Mouse (Mus musculus) central nervous system, embryonic 18 days (tissue): Measurements from ENCODE around the gene Stub1. TPM values are rescaled to one million over a fixed set of nuclear protein-coding genes. Genes with fewer than 3 reads are reported as not detected.

ENCODE experiments used
- polyA plus RNA-seq: library from polyadenylated mRNA; depleted of rRNA; stranded (reverse); fragments of >200 nt; gene quantifications from 2 replicates; pipeline ENCODE4 v1.2.3, GENCODE M21; 2012; rRNA removed

Stub1 gene
- polyA plus RNA-seq, 1 experiment, result 308 TPM

Other genes starting within 250 kb of the Stub1 start
- gene Gng13, start 116.2 kb downstream of the Stub1 start, polyA plus RNA-seq, result 8.3 and 8.7 TPM in 2 replicates
- gene Chtf18, start 106.0 kb downstream of the Stub1 start, polyA plus RNA-seq, result 5.9 and 6.7 TPM in 2 replicates
- 47.6 and 50.8 TPM in 2 replicates for gene Rpusd1, start 105.7 kb downstream of the Stub1 start, polyA plus RNA-seq
- 0.15 and 0.17 TPM in 2 replicates for gene Mslnl, start 97.4 kb downstream of the Stub1 start, polyA plus RNA-seq
- 1.6 and 32.1 TPM in 2 replicates for gene Msln, start 79.0 kb downstream of the Stub1 start, polyA plus RNA-seq
- 26.8 and 27.4 TPM in 2 replicates for gene Narfl, start 59.6 kb downstream of the Stub1 start, polyA plus RNA-seq
- 211 and 212 TPM in 2 replicates for gene Haghl, start 47.7 kb downstream of the Stub1 start, polyA plus RNA-seq
- 0.12 and 0.13 TPM in 2 replicates for gene Ccdc78, start 46.8 kb downstream of the Stub1 start, polyA plus RNA-seq
- gene Fam173a, start 40.5 kb downstream of the Stub1 start, polyA plus RNA-seq, result 106 and 118 TPM in 2 replicates
- 0.33 and 0.57 TPM in 2 replicates for gene AC134908.4, start 37.7 kb downstream of the Stub1 start, polyA plus RNA-seq
- 90.6 and 111 TPM in 2 replicates for gene Metrn, start 36.3 kb downstream of the Stub1 start, polyA plus RNA-seq
- 79.5 and 95.0 TPM in 2 replicates for gene Fbxl16, start 24.3 kb downstream of the Stub1 start, polyA plus RNA-seq
- 42.3 and 44.7 TPM in 2 replicates for gene Wdr24, start 9.8 kb downstream of the Stub1 start, polyA plus RNA-seq
- 61.3 and 66.9 TPM in 2 replicates for gene Jmjd8, start 4.5 kb downstream of the Stub1 start, polyA plus RNA-seq
- 105 and 106 TPM in 2 replicates for gene Rhbdl1, start 3.9 kb upstream of the Stub1 start, polyA plus RNA-seq
- 37.0 and 39.2 TPM in 2 replicates for gene Gm20683, start 8.4 kb upstream of the Stub1 start, polyA plus RNA-seq
- 95.8 and 96.0 TPM in 2 replicates for gene Rhot2, start 11.4 kb upstream of the Stub1 start, polyA plus RNA-seq
- 46.9 and 49.8 TPM in 2 replicates for gene Wdr90, start 28.1 kb upstream of the Stub1 start, polyA plus RNA-seq
- gene Mcrip2, start 35.4 kb upstream of the Stub1 start, polyA plus RNA-seq, result 20.1 and 21.8 TPM in 2 replicates
- 67.4 and 73.2 TPM in 2 replicates for gene Mettl26, start 41.7 kb upstream of the Stub1 start, polyA plus RNA-seq
- gene Wfikkn1, start 47.5 kb upstream of the Stub1 start, polyA plus RNA-seq, result 0.39 and 0.40 TPM in 2 replicates
- 88.6 and 89.3 TPM in 2 replicates for gene Rab40c, start 86.3 kb upstream of the Stub1 start, polyA plus RNA-seq
- 107 and 111 TPM in 2 replicates for gene Pigq, start 111.5 kb upstream of the Stub1 start, polyA plus RNA-seq
- 0.29 and 0.44 TPM in 2 replicates for gene Nhlrc4, start 111.6 kb upstream of the Stub1 start, polyA plus RNA-seq
- gene A930017K11Rik, start 119.2 kb upstream of the Stub1 start, polyA plus RNA-seq, result 0.62 and 1.1 TPM in 2 replicates
- gene Capn15, start 152.4 kb upstream of the Stub1 start, polyA plus RNA-seq, result 38.4 and 38.8 TPM in 2 replicates
- 58.8 and 66.0 TPM in 2 replicates for gene Rab11fip3, start 236.2 kb upstream of the Stub1 start, polyA plus RNA-seq